Mouse (Mus musculus) liver, embryonic 14.5 days (tissue): ENCODE data around the gene Ctsk. TPM values are rescaled to one million over a fixed set of nuclear protein-coding genes. Genes with fewer than 3 reads are reported as not detected.
A peak's percentile ranks its signal among the peaks of the same experiment; 100 is the strongest.
"Not testable (repeated sequence)": the region's sequence is repeated elsewhere in the genome, so short reads cannot be mapped to it uniquely, and the experiment has no call there.

Experiments used
- ATAC-seq: fragments of 200-750 bp; cut with Nextera tagmentation; 2 replicates; pipeline ENCODE4 v1.8.0; 2017; ENCODE audit warnings: moderate number of reproducible peaks, mild to moderate bottlenecking, moderate library complexity; ENCODE audit not compliant: insufficient read depth
- DNase-seq, 3 experiments: peaks; one replicate each; pipeline ENCODE4 v3.0.0-alpha.2; 2012 to 2013; ENCODE audit warnings: low read depth in 3 of 3, low spot score in 3 of 3
- H3K27ac ChIP-seq: fragments of 300-500 bp; sonication (generic); 2 replicates; pipeline ENCODE4 v1.5.1; 2014; ENCODE audit warnings: moderate library complexity, mild to moderate bottlenecking, control low read depth, inconsistent platforms
- H3K27me3 ChIP-seq: fragments of 300-500 bp; sonication (generic); 2 replicates; pipeline ENCODE4 v1.6.1; 2014; ENCODE audit warnings: mild to moderate bottlenecking, low read length, moderate library complexity; ENCODE audit not compliant: control insufficient read depth, insufficient read depth
- H3K36me3 ChIP-seq: fragments of 300-500 bp; sonication (generic); replicated peaks from 2 replicates; pipeline ENCODE4 v1.6.1; 2014; ENCODE audit warnings: low read depth; ENCODE audit not compliant: control insufficient read depth, insufficient read depth
- H3K4me1 ChIP-seq, 2 experiments: fragments of 200-500 bp in 1 of 2; fragments of 300-500 bp in 1 of 2; sonication (generic) in 1 of 2; replicated peaks; 2 replicates each; pipeline ENCODE4 v1.6.1; 2012 to 2014; ENCODE audit warnings: antibody characterized with exemption in 1 of 2, inconsistent platforms in 1 of 2, low read length in 1 of 2; ENCODE audit not compliant: control insufficient read depth in 2 of 2, insufficient read depth in 2 of 2
- H3K4me2 ChIP-seq: fragments of 300-500 bp; sonication (generic); 2 replicates; pipeline ENCODE4 v1.6.1; 2014; ENCODE audit warnings: low read depth, mild to moderate bottlenecking, control low read depth, moderate library complexity
- H3K4me3 ChIP-seq, 2 experiments: fragments of 200-500 bp in 1 of 2; fragments of 300-500 bp in 1 of 2; sonication (generic) in 1 of 2; 2 replicates each; pipeline ENCODE4 v1.5.1; 2012 to 2014; ENCODE audit warnings: low read depth in 2 of 2, low read length in 2 of 2, mild to moderate bottlenecking in 2 of 2, control low read depth in 1 of 2, inconsistent platforms in 1 of 2, moderate library complexity in 1 of 2; ENCODE audit not compliant: insufficient read depth in 1 of 2
- H3K9ac ChIP-seq: fragments of 300-500 bp; sonication (generic); replicated peaks from 2 replicates; pipeline ENCODE4 v1.6.1; 2014; ENCODE audit warnings: mild to moderate bottlenecking, control low read depth, moderate library complexity
- H3K9me3 ChIP-seq: fragments of 300-500 bp; sonication (generic); 2 replicates; pipeline ENCODE4 v1.6.1; 2016; ENCODE audit warnings: low read length, mixed read lengths; ENCODE audit not compliant: control insufficient read depth
- CTCF ChIP-seq: IDR thresholded peaks from 2 replicates; pipeline ENCODE4 v1.5.1; 2016; ENCODE audit warnings: antibody characterized with exemption, low read depth, control low read depth
- EP300 ChIP-seq: IDR thresholded peaks from 2 replicates; pipeline ENCODE4 v1.6.1; 2016; ENCODE audit warnings: antibody characterized with exemption, low read depth
- WGBS: fragments of 180-500 bp; shearing (Covaris S2); extraction: QIAGEN DNeasy Blood & Tissue Kit; methylation state at CpG from one replicate; pipeline ENCODE4 v1.1.7; 2014; ENCODE audit not compliant: insufficient replicate concordance; 5-methylcytosine and 5-hydroxymethylcytosine counted together
- polyA plus RNA-seq, 2 experiments: library from polyadenylated mRNA; depleted of rRNA in 1 of 2; stranded (reverse) in 1 of 2; unstranded in 1 of 2; fragments of >200 nt; fragmentation: Nextera tagmentation in 1 of 2; extraction: Ambion mirVana in 1 of 2; gene quantifications; 2 replicates each; pipeline versions ENCODE4 v1.2.1 to v1.2.3; 2012 to 2014

Gene Ctsk
- polyA plus RNA-seq, 2 experiments: 0.92 to 1.3 TPM

- H3K4me2 ChIP-seq: no peak overlapping the region
- H3K4me3 ChIP-seq: no peak overlapping the region
- no peak overlapping the region for H3K27ac ChIP-seq
- no peak overlapping the region for H3K9ac ChIP-seq
- DNase-seq (no peak), ATAC-seq (no peak)
- WGBS: 63% methylated on average over 1 of the region's 1 CpGs
- TF ChIP-seq EP300 (no peak), CTCF (peak; percentile 25; the same call in 1 of the 2 replicates)
- peaks cover 0 to 4% of the 10 kb centered on the region in 2 experiments; a peak in 2 of 4 replicates for H3K4me1 ChIP-seq
- H3K9me3 ChIP-seq: no peaks in the 10 kb centered on the region
- peaks cover 3% of the 10 kb centered on the region; the same call in 1 of the 2 replicates for H3K27me3 ChIP-seq
- H3K36me3 ChIP-seq: no peaks in the 10 kb centered on the region
Measured at GRCm38 (mm10) chr3:95534927-95535326, 35.9 kb downstream of the Ctsk start.

GRCm38 (mm10) chr3:95538936-95539335, 39.9 kb downstream of the Ctsk start:
- Histone ChIP-seq H3K9ac (no peak overlapping the region), H3K4me1 (no peaks in the 10 kb centered on the region), H3K36me3 (no peaks in the 10 kb centered on the region), H3K4me2 (no peak overlapping the region), H3K27ac (no peak overlapping the region), H3K4me3 (no peak overlapping the region), H3K9me3 (no peaks in the 10 kb centered on the region), H3K27me3 (peaks cover 3% of the 10 kb centered on the region; the same call in 1 of the 2 replicates)
- no peak for ATAC-seq
- WGBS: 79% methylated on average over 10 of the region's 10 CpGs
- TF ChIP-seq EP300: no peak
- no peak for TF ChIP-seq CTCF
- DNase-seq: no peak

GRCm38 (mm10) chr3:95539837-95540236, 40.8 kb downstream of the Ctsk start:
- Histone ChIP-seq H3K4me1 (no peaks in the 10 kb centered on the region), H3K27me3 (peaks cover 3% of the 10 kb centered on the region; the same call in 1 of the 2 replicates), H3K9me3 (no peaks in the 10 kb centered on the region), H3K4me2 (no peak overlapping the region), H3K27ac (no peak overlapping the region), H3K36me3 (no peaks in the 10 kb centered on the region), H3K4me3 (no peak overlapping the region), H3K9ac (no peak overlapping the region)
- TF ChIP-seq CTCF (no peak), EP300 (no peak)
- 76% methylated on average over 4 of the region's 4 CpGs for WGBS
- DNase-seq (no peak), ATAC-seq (no peak)

GRCm38 (mm10) chr3:95541186-95541585, 42.1 kb downstream of the Ctsk start:
- not testable (repeated sequence) for H3K4me2 ChIP-seq, ATAC-seq, H3K9me3 ChIP-seq, H3K27me3 ChIP-seq, DNase-seq, H3K36me3 ChIP-seq, H3K4me3 ChIP-seq, H3K9ac ChIP-seq, H3K4me1 ChIP-seq, H3K27ac ChIP-seq
- 44% methylated on average over 2 of the region's 2 CpGs for WGBS

GRCm38 (mm10) chr3:95542171-95542570, 43.1 kb downstream of the Ctsk start:
- ATAC-seq (no peak), DNase-seq (no peak)
- Histone ChIP-seq H3K27me3 (no peaks in the 10 kb centered on the region; the same call in 1 of the 2 replicates), H3K9me3 (no peaks in the 10 kb centered on the region), H3K9ac (no peak overlapping the region), H3K4me1 (no peaks in the 10 kb centered on the region), H3K4me3 (no peak overlapping the region), H3K36me3 (no peaks in the 10 kb centered on the region), H3K4me2 (no peak overlapping the region), H3K27ac (no peak overlapping the region)
- no peak for TF ChIP-seq CTCF
- TF ChIP-seq EP300: no peak
